Mouse (Mus musculus) megakaryocyte, adult 5-6 weeks (primary cell): ENCODE results near the gene Kcnmb4. TPM values are rescaled to one million over a fixed set of nuclear protein-coding genes. Genes with fewer than 3 reads are reported as not detected.

ENCODE experiments used
- ATAC-seq: 2 replicates; pipeline ENCODE4 v1.8.0; 2016; ENCODE audit warnings: mild to moderate bottlenecking, inconsistent platforms; ENCODE audit not compliant: poor library complexity, severe bottlenecking
- total RNA-seq, 2 experiments: library from RNA; stranded (forward) in 1 of 2; stranded (reverse) in 1 of 2; fragments of 153-499, 151-499 nt in 1 of 2; fragments of 221-1000, 200-1000 nt in 1 of 2; gene quantifications; 2 replicates each; pipeline versions ENCODE4 v1.2.3 to v1.2.4; 2015 to 2017

The Kcnmb4 gene
- total RNA-seq, 2 experiments from 2014 or later = not detected

DNA sequence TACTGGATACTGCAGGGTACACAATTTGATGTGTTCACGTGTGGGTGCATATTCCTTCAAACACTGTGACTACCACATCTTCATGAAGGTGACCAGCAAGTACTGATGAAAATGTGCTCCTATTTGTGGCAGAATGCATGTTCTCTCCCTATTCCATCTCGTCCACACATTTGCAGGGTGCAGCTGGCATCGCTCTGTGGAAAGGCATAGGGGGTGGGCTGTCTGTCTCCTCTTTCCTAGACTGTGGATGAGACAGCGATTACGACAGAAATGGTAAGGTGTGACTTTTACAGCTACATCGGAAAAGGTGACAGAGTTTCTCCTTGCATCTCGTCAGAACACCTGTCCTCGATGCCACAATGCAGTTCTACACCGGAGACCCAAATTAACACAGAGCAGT lies 14.9 kb downstream of the Kcnmb4 start:
- no peak for ATAC-seq

GRCm38 (mm10) chr10:116452771-116453170 lies 20.9 kb downstream of the Kcnmb4 start:
- no peak for ATAC-seq

DNA sequence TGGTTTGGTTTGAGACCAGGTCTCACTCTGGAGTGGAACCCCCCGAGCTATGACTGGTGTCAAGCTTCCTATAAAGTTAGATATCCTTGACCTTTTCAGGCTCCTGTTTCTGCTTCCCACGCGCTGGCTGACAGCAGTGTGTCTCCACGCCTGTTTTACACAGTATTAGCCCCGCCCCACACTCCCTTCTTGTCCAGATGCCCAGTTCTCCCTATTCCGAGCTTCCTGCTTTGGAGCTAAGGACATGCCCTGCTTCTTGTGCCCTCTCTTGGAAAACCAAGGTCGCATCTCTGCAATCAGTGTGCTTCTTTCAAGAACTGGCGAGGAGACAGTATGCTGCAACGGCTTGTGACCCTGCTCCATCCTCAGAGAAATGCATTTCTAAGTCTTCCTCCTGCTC lies 23.1 kb downstream of the Kcnmb4 start:
- ATAC-seq = no peak

- no peak for ATAC-seq
Measured at GRCm38 (mm10) chr10:116448166-116448565, 25.5 kb downstream of the Kcnmb4 start.

- no peak for ATAC-seq
Measured at GRCm38 (mm10) chr10:116447176-116447575, 26.5 kb downstream of the Kcnmb4 start.

DNA sequence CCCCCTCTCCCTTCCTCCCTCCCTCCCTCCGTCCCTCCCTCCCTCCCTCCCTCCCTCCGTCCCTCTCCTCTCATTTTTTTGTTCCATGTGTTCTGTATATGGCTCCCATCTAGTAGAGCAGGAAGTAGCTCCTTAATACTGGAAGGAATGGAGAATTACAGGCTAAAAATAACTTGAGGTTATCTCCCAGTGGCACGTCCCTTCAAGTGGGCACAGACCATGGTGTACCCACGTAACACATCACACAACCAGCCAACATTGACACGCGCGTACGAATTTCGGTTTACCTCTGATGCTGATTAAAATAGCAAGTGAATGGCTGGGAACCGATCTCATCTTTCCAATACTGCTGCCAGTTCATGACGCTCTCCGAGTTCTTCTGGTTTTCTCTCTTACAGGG lies 27.6 kb downstream of the Kcnmb4 start:
- ATAC-seq = no peak

DNA sequence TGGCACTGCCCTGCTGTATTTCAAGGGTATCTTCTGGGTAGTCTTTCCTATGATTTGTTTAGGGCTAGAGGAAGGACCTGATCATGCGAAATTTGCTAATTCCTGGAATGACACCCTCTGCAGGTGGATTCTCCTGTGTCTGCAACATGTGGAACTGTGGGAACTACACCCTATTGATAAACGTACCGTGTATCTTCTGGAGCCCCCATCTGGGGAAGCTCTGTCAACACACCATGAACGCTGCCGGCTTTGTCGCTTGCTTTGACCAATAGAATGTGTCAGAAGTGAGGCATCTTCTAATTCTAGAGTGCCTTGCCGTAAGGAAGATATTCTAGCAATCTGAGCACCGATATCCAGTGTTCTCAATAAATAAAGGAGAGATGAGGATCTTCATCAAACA lies 28.9 kb downstream of the Kcnmb4 start:
- ATAC-seq = no peak

DNA sequence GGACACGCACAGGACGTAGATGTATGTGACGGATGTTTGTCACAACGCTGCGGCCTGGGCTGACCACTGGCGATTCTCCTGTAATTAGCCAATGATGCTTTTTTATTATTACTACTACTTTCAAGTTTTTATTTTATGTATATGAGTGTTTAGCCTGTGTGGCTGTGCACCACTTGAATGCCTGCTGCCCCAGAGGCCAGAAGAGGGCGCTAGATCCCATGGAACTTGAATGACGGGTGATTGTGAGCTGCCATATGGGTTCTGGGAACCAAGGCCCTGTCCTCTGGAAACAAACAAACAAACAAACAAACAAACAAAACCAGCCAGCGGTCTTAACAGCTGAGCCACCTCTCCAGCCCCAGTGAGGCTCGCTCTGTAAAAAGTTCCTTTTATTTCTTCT lies 29.3 kb downstream of the Kcnmb4 start:
- no peak for ATAC-seq

DNA sequence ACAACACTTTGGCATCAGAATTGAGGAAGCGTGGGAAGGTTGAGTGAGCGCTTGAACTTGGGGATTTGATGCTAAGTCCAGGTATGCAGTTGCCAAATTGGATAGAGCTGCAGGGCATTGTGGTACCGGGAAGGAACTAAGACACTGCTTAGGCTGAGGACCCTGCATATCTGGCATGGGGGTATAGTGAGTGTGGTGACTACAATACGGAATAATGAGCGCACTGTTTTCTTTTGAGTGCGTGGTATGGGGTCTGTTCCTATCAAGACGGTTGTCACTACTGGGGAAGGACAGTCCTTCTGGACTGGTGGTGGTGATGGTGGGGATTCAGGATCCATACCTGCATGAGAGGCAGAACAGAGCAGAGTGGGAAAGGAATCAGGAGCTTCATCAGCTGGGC lies 32.7 kb downstream of the Kcnmb4 start:
- ATAC-seq = no peak

DNA sequence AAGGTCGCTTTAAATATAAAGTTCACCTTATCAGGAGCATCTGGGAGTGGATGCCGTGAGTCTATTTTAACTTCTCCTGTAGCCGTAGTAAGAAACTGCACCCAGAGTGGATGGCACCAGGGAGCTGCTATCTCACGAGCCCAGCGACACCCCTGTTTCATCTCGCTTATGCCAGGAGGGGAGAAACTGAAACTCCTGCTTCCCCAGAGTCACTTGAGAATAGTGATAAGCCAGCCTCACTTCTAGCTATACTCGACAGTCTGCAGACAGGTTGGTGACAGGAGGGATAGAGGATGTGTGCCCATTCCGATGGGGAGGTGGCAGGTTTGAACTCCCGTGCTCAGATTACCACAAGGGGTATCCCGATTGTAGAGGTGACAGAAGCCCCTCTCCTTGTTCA lies 33.6 kb downstream of the Kcnmb4 start:
- no peak for ATAC-seq

GRCm38 (mm10) chr10:116435455-116435854 lies 38.2 kb downstream of the Kcnmb4 start:
- no peak for ATAC-seq

GRCm38 (mm10) chr10:116432421-116432820 lies 41.3 kb downstream of the Kcnmb4 start:
- no peak for ATAC-seq

DNA sequence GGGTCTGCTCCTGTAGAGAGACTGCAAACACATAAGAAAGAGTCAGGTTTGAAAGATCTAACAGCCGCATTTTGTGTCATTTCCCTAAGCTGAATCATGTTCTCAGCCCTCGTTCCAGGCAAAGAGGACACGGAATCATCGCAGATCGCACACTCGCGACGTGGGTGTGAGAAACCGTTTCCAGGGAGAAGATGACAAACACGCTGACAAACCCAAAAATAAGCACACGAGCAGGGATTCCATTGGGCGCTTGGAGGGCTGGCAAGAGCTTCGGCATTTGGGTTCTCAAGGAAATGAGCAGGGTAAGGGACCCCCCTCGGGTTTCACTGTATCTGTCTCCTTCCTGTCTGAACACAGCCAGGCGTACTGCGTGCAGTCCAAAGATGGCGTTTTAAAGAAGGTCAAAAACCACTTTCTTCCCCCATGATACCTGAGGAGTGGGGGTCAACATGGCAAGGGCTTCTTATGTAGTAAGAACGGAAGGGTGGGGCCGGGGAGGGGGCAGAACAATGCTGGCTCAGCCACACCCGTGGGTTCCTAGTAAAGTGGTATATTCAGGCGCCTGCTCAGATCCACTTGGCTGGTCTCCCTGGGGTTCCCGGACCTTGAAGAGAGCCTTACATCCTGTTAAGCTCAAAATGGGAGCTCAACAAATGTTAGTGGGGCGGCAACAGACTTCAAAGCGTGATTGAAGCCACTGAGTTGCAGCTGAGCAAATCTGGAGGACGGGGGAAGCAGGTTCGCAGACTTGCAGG lies 45.5 kb downstream of the Kcnmb4 start:
- no peak for ATAC-seq

DNA sequence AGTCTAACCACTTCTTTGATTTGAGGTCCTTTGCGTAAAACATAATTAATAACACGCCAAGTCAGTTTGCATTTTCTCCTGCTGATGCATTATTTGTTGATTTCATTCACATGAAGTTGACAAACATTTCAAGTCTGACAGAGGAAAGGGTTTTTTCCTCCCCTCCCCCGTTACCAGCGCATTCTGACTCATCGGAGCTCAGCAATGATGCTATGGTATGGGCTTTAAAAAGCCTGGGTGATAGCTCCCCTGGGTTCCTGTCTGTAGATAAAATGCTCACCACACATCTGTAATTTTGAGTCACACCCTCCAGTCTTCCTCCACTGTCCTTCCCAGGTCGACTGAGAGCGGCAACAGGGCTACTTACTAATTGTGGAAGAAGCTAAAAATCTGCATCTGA lies 47.5 kb downstream of the Kcnmb4 start:
- no peak for ATAC-seq

GRCm38 (mm10) chr10:116424921-116425320 lies 48.8 kb downstream of the Kcnmb4 start:
- ATAC-seq = no peak

DNA sequence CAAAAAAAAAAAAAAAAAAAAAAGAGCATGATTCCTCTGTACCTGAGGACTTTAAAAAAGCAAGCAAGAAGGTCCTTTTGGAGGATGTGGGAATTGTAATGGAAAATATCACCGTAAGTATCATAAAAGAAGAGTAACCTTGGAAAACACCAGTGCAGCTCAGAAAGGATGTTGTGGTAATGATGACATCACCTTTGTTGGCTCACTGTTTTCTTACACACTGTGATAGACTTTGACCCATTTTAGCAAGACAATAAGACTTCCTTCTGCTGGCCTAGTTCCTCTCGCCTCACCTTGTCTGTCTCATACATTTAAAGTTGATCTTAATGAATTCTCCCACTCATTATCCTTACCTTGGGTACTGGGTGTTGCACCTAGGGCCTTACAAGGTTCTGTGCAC lies 51.1 kb downstream of the Kcnmb4 start:
- no peak for ATAC-seq

- ATAC-seq = no peak
Measured at GRCm38 (mm10) chr10:116420976-116421375, 52.7 kb downstream of the Kcnmb4 start.

DNA sequence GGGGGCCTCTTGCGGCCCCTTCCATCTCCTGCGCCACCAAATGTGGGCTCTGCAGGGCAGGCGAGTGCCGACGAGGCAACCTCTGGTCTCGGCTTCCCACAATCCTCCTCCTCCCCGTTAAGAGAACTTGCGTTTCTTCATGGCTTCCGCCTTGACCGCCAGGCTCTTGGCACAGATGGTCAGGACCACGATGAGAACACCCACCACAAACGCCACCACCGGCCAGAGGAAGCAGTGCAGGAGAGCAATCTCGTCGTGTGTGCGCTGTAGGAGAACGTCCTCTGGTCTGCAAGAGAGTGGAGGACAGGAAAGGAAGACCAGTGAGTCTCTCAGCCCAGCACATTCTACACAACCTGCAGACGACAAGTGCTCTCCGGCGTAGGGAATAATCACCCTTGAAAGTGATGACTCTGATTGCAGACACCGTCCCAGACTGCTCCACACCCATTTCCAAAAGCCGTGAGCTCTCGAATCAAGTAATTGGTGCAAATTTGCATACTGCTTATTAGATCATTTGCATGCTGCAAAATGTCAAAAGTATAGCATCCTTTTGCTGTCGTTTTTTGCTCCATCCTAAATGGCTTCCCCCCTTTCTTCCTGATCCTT lies 55.5 kb downstream of the Kcnmb4 start:
- no peak for ATAC-seq

- ATAC-seq = no peak
Measured at GRCm38 (mm10) chr10:116416726-116417125, 57.0 kb downstream of the Kcnmb4 start.

DNA sequence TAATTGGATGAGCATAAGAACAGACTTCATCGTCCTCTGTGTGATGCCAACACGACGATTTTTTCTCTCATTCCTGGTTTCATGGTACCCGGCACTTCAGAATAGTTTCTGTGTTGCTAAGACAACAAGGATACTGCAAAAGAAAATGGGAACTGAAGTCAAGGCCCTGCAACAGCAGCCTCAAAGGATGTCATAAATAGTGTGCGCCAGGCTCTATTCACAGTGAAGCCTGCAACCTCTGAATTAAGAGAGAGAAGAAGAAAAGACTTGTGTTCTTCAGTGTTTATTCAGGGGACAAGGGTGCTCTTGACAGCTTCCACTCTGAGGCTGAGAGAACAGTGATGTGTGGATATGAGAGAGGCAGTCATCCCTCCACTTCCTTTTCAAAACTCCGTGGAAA lies 57.5 kb downstream of the Kcnmb4 start:
- no peak for ATAC-seq

GRCm38 (mm10) chr10:116410826-116411225 lies 62.9 kb downstream of the Kcnmb4 start:
- ATAC-seq = no peak

- no peak for ATAC-seq
Measured at GRCm38 (mm10) chr10:116407684-116408359, 65.9 kb downstream of the Kcnmb4 start.
